Mouse (Mus musculus) cerebellum, adult 18-20 months (tissue): ENCODE results near the gene Gm8994.

Source experiments
- DNase-seq, 2 experiments: peaks; one replicate each; pipeline ENCODE4 v3.0.0; 2021

Gm8994 gene

DNA sequence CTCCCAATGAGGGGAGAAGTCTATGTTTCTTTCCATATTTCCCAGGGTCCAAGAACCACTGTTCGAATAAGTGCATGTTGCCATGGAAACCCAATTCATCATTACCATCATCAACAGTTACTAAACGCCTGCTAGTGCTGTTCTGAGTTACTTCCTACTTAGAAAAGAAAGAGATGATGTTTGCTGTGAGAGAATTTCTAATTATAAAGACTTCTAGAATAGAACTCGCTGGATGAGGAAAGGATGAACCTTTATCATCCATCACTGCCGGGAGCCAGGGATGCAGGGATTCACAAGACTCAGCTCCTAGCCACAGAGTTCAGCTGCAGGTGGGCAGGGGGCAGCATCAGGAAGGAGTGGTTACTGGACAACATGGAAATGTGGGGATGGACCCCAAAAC lies 36.7 kb downstream of the Gm8994 start:
- no peak for DNase-seq

DNA sequence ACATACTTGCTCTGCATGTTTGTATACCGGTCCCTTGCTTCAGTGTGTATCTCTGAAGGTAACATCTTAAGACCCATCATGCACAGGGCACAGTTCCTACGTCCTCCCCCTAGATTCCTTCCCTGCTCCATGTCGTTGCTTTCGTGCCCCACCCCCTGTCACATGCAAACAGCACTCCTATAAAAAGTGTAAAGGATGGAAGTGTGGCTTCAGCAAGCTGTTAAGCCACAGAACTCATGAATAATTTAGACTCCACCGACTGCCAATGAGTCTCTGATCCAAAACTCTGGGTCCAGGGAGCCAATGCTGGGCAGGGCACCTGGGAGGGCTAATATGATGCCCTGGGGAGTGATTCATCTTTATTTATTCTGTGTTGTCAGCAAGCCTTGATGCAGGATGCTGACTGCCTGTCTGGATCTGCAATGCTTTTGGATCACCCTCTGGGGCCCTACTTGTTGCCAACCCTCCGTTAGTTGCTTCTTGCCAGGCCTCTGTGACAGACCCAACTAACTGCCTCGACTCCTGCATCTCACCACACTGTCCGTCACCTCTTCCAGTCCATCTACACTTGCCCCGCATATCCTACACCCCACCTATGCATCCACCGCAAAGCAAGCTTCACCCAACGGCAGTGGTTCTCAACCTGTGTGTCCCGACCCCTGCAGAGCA lies 37.2 kb downstream of the Gm8994 start:
- no peak for DNase-seq

DNA sequence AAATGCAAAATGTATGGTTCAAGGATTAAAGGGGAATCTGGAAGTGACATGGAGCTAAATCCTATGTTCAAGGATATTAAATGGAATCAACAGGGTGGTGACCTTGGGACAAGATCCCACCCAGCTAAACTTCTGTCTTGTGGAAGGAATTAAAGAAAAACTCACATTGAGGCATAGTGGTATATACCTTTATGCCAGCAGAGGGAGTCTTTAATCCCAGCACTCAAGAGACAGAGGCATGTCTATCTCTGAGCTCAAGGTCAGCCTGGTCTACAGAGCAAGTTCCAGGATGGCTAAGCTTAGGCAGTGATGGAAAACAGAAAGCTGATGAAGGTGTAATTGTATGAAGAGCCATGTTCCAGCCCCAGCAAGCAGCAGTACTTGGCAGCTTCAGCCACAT lies 48.8 kb downstream of the Gm8994 start:
- DNase-seq = no peak
